In the genomic region with DNA sequence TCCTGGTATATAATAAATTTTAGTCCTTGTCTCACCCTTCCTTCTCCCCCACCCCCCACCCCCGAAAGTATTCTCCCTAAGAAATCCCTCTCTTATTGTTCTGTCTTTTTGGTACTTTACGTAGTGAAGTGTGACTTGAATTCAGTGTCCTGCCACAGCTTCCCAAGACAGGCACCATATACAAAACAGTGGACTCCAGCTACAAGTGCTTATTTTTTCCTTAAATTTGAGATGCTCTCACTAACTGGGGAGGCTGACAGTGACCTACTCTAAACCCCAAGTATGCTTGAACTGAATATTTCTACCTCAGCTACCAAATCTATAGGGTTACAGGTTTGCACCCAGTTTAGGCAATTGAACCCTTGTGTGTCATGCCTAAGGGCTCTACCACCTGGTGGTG, we compare ENCODE assay signal across 2 mouse cellular contexts.
TF ChIP-seq lines count a peak whose summit lies in the region.

No protein-coding gene starts in this region.

TF ChIP-seq in CH12.LX, 34 proteins besides CTCF, POLR2A, EP300 and RAD21 (continued from another document):
- no peak for TF ChIP-seq BHLHE40 (IDR thresholded peaks at IDR 0.05; ENCODE audit: low read depth, low read length)
- no peak for TF ChIP-seq UBTF (IDR thresholded peaks at IDR 0.05; ENCODE audit: low read depth, low read length)
- TF ChIP-seq MAX (IDR thresholded peaks at IDR 0.05; ENCODE audit: low read length): no peak
- no peak for TF ChIP-seq MYC (IDR thresholded peaks at IDR 0.05; ENCODE audit: low read depth, low read length)
- TF ChIP-seq USF1 (IDR thresholded peaks at IDR 0.05; ENCODE audit: low read depth, low read length): no peak
- no peak for TF ChIP-seq SMC3 (IDR thresholded peaks at IDR 0.05; ENCODE audit: low read depth, low read length)
- TF ChIP-seq USF2 (conservative IDR thresholded peaks at IDR 0.05; ENCODE audit: low read depth, low read length): no peak
- TF ChIP-seq JUND (conservative IDR thresholded peaks at IDR 0.05; ENCODE audit: low read depth, low read length): no peak
- TF ChIP-seq PAX5 (IDR thresholded peaks at IDR 0.05; ENCODE audit: low read length): no peak
- TF ChIP-seq ZMIZ1 (IDR thresholded peaks at IDR 0.05; ENCODE audit: low read depth, low read length): no peak

TF ChIP-seq in MEL, 35 proteins besides CTCF, POLR2A, EP300 and RAD21:
- no peak for TF ChIP-seq MAZ (IDR thresholded peaks at IDR 0.05; ENCODE audit: low read depth, low read length)
- TF ChIP-seq RCOR1 (IDR thresholded peaks at IDR 0.05; ENCODE audit: low read depth, low read length): no peak
- no peak for TF ChIP-seq USF1 (IDR thresholded peaks at IDR 0.05; ENCODE audit: low read depth, low read length)
- TF ChIP-seq ELF1 (IDR thresholded peaks at IDR 0.05; ENCODE audit: low read depth, low read length): no peak
- TF ChIP-seq MYC (IDR thresholded peaks at IDR 0.05; ENCODE audit: low read depth, low read length): no peak
- no peak for TF ChIP-seq POLR2AphosphoS5 (IDR thresholded peaks at IDR 0.05; ENCODE audit: borderline replicate concordance, low read depth, low read length)
- no peak for TF ChIP-seq GATA1 (IDR thresholded peaks at IDR 0.05; ENCODE audit: low read depth, low read length)
- no peak for TF ChIP-seq BHLHE40 (IDR thresholded peaks at IDR 0.05; ENCODE audit: borderline replicate concordance, low read depth, low read length)
- TF ChIP-seq NRF1 (IDR thresholded peaks at IDR 0.05; ENCODE audit: insufficient read depth, low read depth, low read length, poor library complexity, severe bottlenecking): no peak
- TF ChIP-seq JUND (IDR thresholded peaks at IDR 0.05; ENCODE audit: low read depth, low read length): no peak
- no peak for TF ChIP-seq E2F4 (IDR thresholded peaks at IDR 0.05; ENCODE audit: borderline replicate concordance, low read depth, low read length)
- no peak for TF ChIP-seq CHD2 (IDR thresholded peaks at IDR 0.05; ENCODE audit: low read length)
- TF ChIP-seq MXI1 (IDR thresholded peaks at IDR 0.05; ENCODE audit: low read depth, low read length): no peak
- no peak for TF ChIP-seq NELFE (IDR thresholded peaks at IDR 0.05; ENCODE audit: low read depth, low read length)
- no peak for TF ChIP-seq MYB (IDR thresholded peaks at IDR 0.05; ENCODE audit: low read depth, low read length)
TF ChIP-seq in MEL: peak in this region for 0.
